Comparison of ENCODE assay signal across 8 mouse cellular contexts in the genomic region with DNA sequence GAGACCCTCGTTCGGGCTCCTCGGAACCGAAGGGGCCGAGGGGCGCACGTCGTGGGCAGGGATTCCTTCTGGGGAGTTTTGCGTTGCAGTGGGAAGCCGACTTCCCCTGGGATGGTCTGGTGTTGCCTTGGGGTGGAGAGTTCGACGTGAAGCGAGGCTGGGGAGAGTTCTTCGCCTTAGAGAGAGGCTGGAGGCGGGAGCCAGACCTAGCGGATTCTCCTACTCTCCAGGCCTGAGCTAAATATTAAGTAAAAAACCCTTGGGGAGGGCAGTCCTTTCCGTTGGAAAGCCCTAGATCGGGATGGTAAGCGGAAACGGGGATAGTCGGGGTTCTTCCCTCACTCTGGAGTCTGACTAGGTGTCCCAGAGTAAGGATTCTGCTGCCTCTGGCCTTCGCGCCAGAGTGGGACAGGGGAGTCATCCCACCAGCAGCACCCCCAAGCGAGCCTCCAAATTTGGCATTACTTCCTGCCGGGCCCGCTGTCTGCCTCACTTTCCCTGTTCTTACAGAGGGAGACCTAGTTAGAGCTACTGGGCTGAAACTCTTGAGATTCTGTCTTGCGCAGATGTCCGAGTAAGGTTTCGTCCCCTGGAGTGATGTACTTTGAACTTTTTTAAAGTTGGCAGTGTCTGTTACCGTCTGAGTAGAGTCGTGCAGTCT. TPM values are rescaled to one million over a fixed set of nuclear protein-coding genes. Genes with fewer than 3 reads are reported as not detected.
DNase-seq lines count a peak whose midpoint lies in the region; ATAC-seq and TF ChIP-seq lines count a peak whose summit lies in the region.

No protein-coding gene starts in this region.

- H3K27me3 ChIP-seq in embryonic facial prominence, embryonic 12.5 days: no peaks in the 10 kb centered on the region
- H3K27me3 ChIP-seq in limb, embryonic 10.5 days (ENCODE audit: low read depth, poor library complexity, severe bottlenecking): no peaks in the 10 kb centered on the region
- H3K27me3 ChIP-seq in midbrain, embryonic 11.5 days (ENCODE audit: control insufficient read depth, insufficient read depth, low read length): no peaks in the 10 kb centered on the region

- no peaks in the 10 kb centered on the region for H3K36me3 ChIP-seq in embryonic facial prominence, embryonic 12.5 days
- H3K36me3 ChIP-seq in limb, embryonic 10.5 days: peaks cover 5% of the 10 kb centered on the region; the same call in 1 of the 2 replicates
- H3K36me3 ChIP-seq in midbrain, embryonic 11.5 days (ENCODE audit: control insufficient read depth, insufficient read depth, low read length): no peaks in the 10 kb centered on the region

- under 1% methylated on average over 31 of the region's 31 CpGs for whole genome bisulfite sequencing in embryonic facial prominence, embryonic 12.5 days
- 0% methylated on average over 31 of the region's 31 CpGs for WGBS in limb, embryonic 10.5 days
- under 1% methylated on average over 31 of the region's 31 CpGs for WGBS in midbrain, embryonic 11.5 days

- peak overlapping the region; percentile 95 for H3K27ac ChIP-seq in layer of hippocampus, adult 2 months
- peak overlapping the region; percentile 87 for H3K27ac ChIP-seq in embryonic facial prominence, embryonic 12.5 days
- H3K27ac ChIP-seq in limb, embryonic 10.5 days: peak overlapping the region; percentile 91
- H3K27ac ChIP-seq in midbrain, embryonic 11.5 days (ENCODE audit: low read depth, low read length): peak overlapping the region; percentile 69; the same call in 1 of the 2 replicates

- no peak for TF ChIP-seq CTCF in layer of hippocampus, adult 2 months (conservative IDR thresholded peaks at IDR 0.05)

- no peak for ATAC-seq in embryonic facial prominence, embryonic 12.5 days (ENCODE audit: insufficient number of reproducible peaks, insufficient read depth, low FRiP score, low TSS enrichment)
- no peak for ATAC-seq in midbrain, embryonic 11.5 days (ENCODE audit: low FRiP score)

- no peak for DNase-seq in layer of hippocampus, adult 2 months (ENCODE audit: low spot score in 2 of 2)
- no peak for DNase-seq in layer of hippocampus, postnatal 14 days (ENCODE audit: low spot score in 2 of 2)
- peak; percentile 59 for DNase-seq in MN1 (ENCODE audit: low spot score)
- peak; percentile 23 to 40 for DNase-seq in heart, postnatal 14 days
- DNase-seq in limb, embryonic 10.5 days (ENCODE audit: low spot score): peak; percentile 56
- DNase-seq in midbrain, embryonic 11.5 days (ENCODE audit: low spot score, missing footprints): peak; percentile 94
- DNase-seq in urinary bladder, postnatal 36 days (ENCODE audit: low spot score in 2 of 2): peak; percentile 3 to 9

- H3K9ac ChIP-seq in embryonic facial prominence, embryonic 12.5 days: peak overlapping the region; percentile 89
- H3K9ac ChIP-seq in midbrain, embryonic 11.5 days (ENCODE audit: low read length): peak overlapping the region; percentile 88

- peaks cover 17% of the 10 kb centered on the region for H3K4me1 ChIP-seq in embryonic facial prominence, embryonic 12.5 days
- H3K4me1 ChIP-seq in limb, embryonic 10.5 days: peaks cover 20% of the 10 kb centered on the region
- H3K4me1 ChIP-seq in midbrain, embryonic 11.5 days (ENCODE audit: control insufficient read depth, insufficient read depth, low read length): peaks cover 19% of the 10 kb centered on the region

- H3K4me3 ChIP-seq in layer of hippocampus, adult 2 months: peak overlapping the region; percentile 74
- peak overlapping the region; percentile 98 for H3K4me3 ChIP-seq in embryonic facial prominence, embryonic 12.5 days
- peak overlapping the region; percentile 80 for H3K4me3 ChIP-seq in limb, embryonic 10.5 days
- peak overlapping the region; percentile 85 for H3K4me3 ChIP-seq in midbrain, embryonic 11.5 days (ENCODE audit: low read depth, low read length)

- H3K9me3 ChIP-seq in embryonic facial prominence, embryonic 12.5 days: no peaks in the 10 kb centered on the region
- H3K9me3 ChIP-seq in limb, embryonic 10.5 days (replicated peaks): no peaks in the 10 kb centered on the region
- no peaks in the 10 kb centered on the region for H3K9me3 ChIP-seq in midbrain, embryonic 11.5 days (ENCODE audit: control insufficient read depth, low read length)

- intact Hi-C loops in heart, postnatal 14 days (cut with DNase I): loop anchor here (2.0 to 10.0 kb wide), 2 partner anchors 60 to 312 kb away; a partner anchor contains a TSS

- H3K4me2 ChIP-seq in embryonic facial prominence, embryonic 12.5 days (replicated peaks): peak overlapping the region; percentile 93
- peak overlapping the region; percentile 80 for H3K4me2 ChIP-seq in midbrain, embryonic 11.5 days

RNA-seq across cellular contexts. Expression of a gene that starts 0.8 kb away (rescaled TPM):
- total RNA-seq in layer of hippocampus, adult 2 months (2021): 10 to 100 TPM; 38.6 to 45.6 TPM
- 10 to 100 TPM; 42.1 to 44.5 TPM for total RNA-seq in layer of hippocampus, postnatal 14 days (2021)
- polyA plus RNA-seq in embryonic facial prominence, embryonic 12.5 days (2016; fragmentation: Nextera tagmentation; extraction: Ambion mirVana): 77.8 and 81.0 TPM in 2 replicates
- 10 to 100 TPM; 18.7 to 20.4 TPM for total RNA-seq in heart, postnatal 14 days (2021)
- polyA plus RNA-seq in limb, embryonic 10.5 days (2016; fragmentation: Nextera tagmentation; extraction: Ambion mirVana): 81.0 and 89.0 TPM in 2 replicates
- 107 and 127 TPM in 2 replicates for polyA plus RNA-seq in midbrain, embryonic 11.5 days (2014; fragmentation: Nextera tagmentation; extraction: Ambion mirVana)

RNA-seq across cellular contexts. Expression of a gene that starts 0.9 kb away (rescaled TPM):
- total RNA-seq in layer of hippocampus, adult 2 months (2021): 10 to 100 TPM; 25.8 to 26.1 TPM
- 10 to 100 TPM; 30.5 to 34.3 TPM for total RNA-seq in layer of hippocampus, postnatal 14 days (2021)
- 51.1 and 52.0 TPM in 2 replicates for polyA plus RNA-seq in embryonic facial prominence, embryonic 12.5 days (2016; fragmentation: Nextera tagmentation; extraction: Ambion mirVana)
- 10 to 100 TPM; 12.9 to 14.9 TPM for total RNA-seq in heart, postnatal 14 days (2021)
- 42.1 and 49.2 TPM in 2 replicates for polyA plus RNA-seq in limb, embryonic 10.5 days (2016; fragmentation: Nextera tagmentation; extraction: Ambion mirVana)
- polyA plus RNA-seq in midbrain, embryonic 11.5 days (2014; fragmentation: Nextera tagmentation; extraction: Ambion mirVana): 50.7 and 51.9 TPM in 2 replicates

Comparison
In these comparisons a context has a peak if more than half of its experiments do, and no peak if none do; other contexts are left out.
1. DNase-seq: peak in MN1 (single experiment), heart, postnatal 14 days (2 of 2), limb, embryonic 10.5 days (single experiment), midbrain, embryonic 11.5 days (single experiment) and urinary bladder, postnatal 36 days (2 of 2); none in layer of hippocampus, adult 2 months (0 of 2) and layer of hippocampus, postnatal 14 days (0 of 2).
2. Peak in every context shown above with its lines, with median percentiles within 50 percentile points of each other: H3K27ac ChIP-seq and H3K4me3 ChIP-seq.